Mouse (Mus musculus) midbrain, embryonic 13.5 days (tissue): ENCODE measurements around the gene Odf2. TPM values are rescaled to one million over a fixed set of nuclear protein-coding genes. Genes with fewer than 3 reads are reported as not detected.
A peak's percentile ranks its signal among the peaks of the same experiment; 100 is the strongest.

Source experiments
- ATAC-seq: fragments of 200-750 bp; cut with Nextera tagmentation; 2 replicates; pipeline ENCODE4 v1.8.0; 2017; ENCODE audit warnings: mild to moderate bottlenecking, moderate TSS enrichment, moderate library complexity
- H3K27ac ChIP-seq: fragments of 300-500 bp; sonication (generic); 2 replicates; pipeline ENCODE4 v1.5.1; 2015; ENCODE audit warnings: inconsistent platforms, mild to moderate bottlenecking, moderate library complexity
- H3K27me3 ChIP-seq: fragments of 300-500 bp; sonication (generic); 2 replicates; pipeline ENCODE4 v1.6.1; 2015; ENCODE audit warnings: mild to moderate bottlenecking, inconsistent platforms
- H3K36me3 ChIP-seq: fragments of 300-500 bp; sonication (generic); 2 replicates; pipeline ENCODE4 v1.6.1; 2015; ENCODE audit warnings: mild to moderate bottlenecking, inconsistent platforms
- H3K4me1 ChIP-seq: fragments of 300-500 bp; sonication (generic); replicated peaks from 2 replicates; pipeline ENCODE4 v1.6.1; 2015; ENCODE audit warnings: inconsistent platforms
- H3K4me2 ChIP-seq: fragments of 300-500 bp; sonication (generic); replicated peaks from 2 replicates; pipeline ENCODE4 v1.6.1; 2015; ENCODE audit warnings: moderate library complexity, mild to moderate bottlenecking, inconsistent platforms
- H3K4me3 ChIP-seq: fragments of 300-500 bp; sonication (generic); replicated peaks from 2 replicates; pipeline ENCODE4 v1.5.1; 2015; ENCODE audit warnings: mild to moderate bottlenecking, inconsistent platforms
- H3K9ac ChIP-seq: fragments of 300-500 bp; sonication (generic); replicated peaks from 2 replicates; pipeline ENCODE4 v1.6.1; 2015; ENCODE audit warnings: mild to moderate bottlenecking, inconsistent platforms
- H3K9me3 ChIP-seq: fragments of 300-500 bp; sonication (generic); 2 replicates; pipeline ENCODE4 v1.6.1; 2016; ENCODE audit warnings: mild to moderate bottlenecking, inconsistent platforms
- WGBS: fragments of 180-500 bp; shearing (Covaris S2); methylation state at CpG from one replicate; pipeline ENCODE4 v1.1.7; 2015; 5-methylcytosine and 5-hydroxymethylcytosine counted together
- polyA plus RNA-seq: library from polyadenylated mRNA; unstranded; fragments of >200 nt; fragmentation: Nextera tagmentation; extraction: Ambion mirVana; gene quantifications from 2 replicates; pipeline ENCODE4 v1.2.1, GENCODE M21; 2015

Odf2 gene
- polyA plus RNA-seq: 74.4 and 76.0 TPM in 2 replicates

GRCm38 (mm10) chr2:29889066-29889944, at the start of gene Odf2:
Gene Odf2, plus strand, starts transcription at chr2:29889221.
- peak within 1 kb of the TSS; percentile 89 for H3K27ac ChIP-seq
- 0 out of 2 replicates have a peak, but pooled peaks cover 3% of the 10 kb centered on the region for H3K27me3 ChIP-seq
- H3K9me3 ChIP-seq: no peaks in the 10 kb centered on the region
- WGBS: 2% methylated on average over 68 of the region's 70 CpGs
- H3K9ac ChIP-seq: peak within 1 kb of the TSS; percentile 96
- H3K4me2 ChIP-seq: peak within 1 kb of the TSS; percentile 95
- peaks cover 25% of the 10 kb centered on the region for H3K36me3 ChIP-seq
- ATAC-seq: peak; percentile 88
- peaks cover 22% of the 10 kb centered on the region for H3K4me1 ChIP-seq
- H3K4me3 ChIP-seq: peak within 1 kb of the TSS; percentile 99

DNA sequence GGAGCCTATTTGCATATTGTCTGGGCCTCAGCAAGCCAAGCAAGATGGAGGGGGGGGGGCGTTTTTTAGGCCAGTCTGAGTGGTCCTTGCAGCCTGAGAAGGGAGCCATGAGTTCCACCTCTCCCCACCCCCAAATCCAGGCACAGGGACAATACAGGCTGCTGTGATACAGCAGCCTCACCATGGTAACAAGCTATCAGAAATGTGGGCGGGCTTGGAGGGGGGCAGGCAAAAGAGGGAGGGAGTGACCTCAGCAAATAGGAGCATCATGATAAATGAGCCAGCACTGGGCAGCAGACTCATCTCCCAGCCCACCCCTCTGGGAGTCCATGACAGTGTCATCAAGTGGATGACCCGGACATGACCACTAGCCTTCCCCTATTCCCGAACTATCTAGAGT, 49.6 kb upstream of the Odf2 start:
- 13% methylated on average over 4 of the region's 4 CpGs for WGBS
- H3K9me3 ChIP-seq: no peaks in the 10 kb centered on the region
- peaks cover 21% of the 10 kb centered on the region for H3K36me3 ChIP-seq
- no peak overlapping the region for H3K4me2 ChIP-seq
- no peak overlapping the region for H3K4me3 ChIP-seq
- H3K27ac ChIP-seq: peak overlapping the region; percentile 87
- peak; percentile 84 for ATAC-seq
- H3K9ac ChIP-seq: peak overlapping the region; percentile 4; the same call in 1 of the 2 replicates
- H3K27me3 ChIP-seq: peaks cover 8% of the 10 kb centered on the region; the same call in 1 of the 2 replicates
- peaks cover 75% of the 10 kb centered on the region for H3K4me1 ChIP-seq

DNA sequence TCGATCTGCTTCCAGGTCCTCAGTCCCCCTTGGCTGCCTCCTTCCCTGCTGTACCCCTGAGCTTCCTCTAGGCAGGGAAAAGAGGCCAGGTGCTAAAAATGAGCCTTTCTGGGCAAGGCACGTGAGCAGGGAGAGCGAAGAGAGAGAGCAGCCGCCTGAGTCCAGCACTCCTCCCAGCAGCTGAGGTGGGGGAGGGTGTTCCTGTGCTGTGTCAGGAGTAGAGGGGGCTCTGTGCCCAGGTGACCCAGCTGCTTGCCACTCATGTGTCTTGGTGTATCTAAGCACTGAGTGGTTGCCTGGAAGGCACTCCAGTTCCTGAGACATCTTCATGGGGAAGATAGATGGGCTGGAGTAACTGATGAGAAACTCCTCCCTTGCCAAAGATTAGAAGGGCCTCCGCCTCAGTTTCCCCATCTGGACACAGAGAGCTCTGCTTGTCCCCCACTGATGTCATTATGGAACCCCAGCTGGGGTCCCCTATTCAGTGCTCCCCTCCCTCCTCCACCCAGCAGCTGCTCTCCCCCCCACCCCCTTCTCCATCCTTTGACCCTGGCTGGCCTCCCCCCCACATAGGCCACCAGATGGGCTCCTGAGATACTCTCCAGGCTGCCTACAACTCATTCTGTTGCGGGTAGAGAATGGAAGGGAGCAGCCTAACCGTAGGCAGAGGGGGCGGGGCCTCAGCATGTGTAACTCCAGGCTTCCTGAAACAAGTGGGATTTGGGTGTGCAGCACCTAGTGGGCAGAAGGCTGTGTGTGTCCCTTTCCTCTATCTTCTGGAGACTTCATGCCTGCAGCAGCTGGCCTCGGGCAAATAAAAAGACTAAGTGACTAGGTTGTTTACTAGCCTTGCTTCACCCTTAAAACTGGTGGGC, 45.6 kb upstream of the Odf2 start:
- WGBS: 30% methylated on average over 9 of the region's 9 CpGs
- ATAC-seq: 0 out of 2 replicates have a peak, but pooled peaks have one; percentile 11
- Histone ChIP-seq H3K36me3 (peaks cover 21% of the 10 kb centered on the region), H3K4me2 (peak overlapping the region; percentile 78), H3K4me3 (peak overlapping the region; percentile 77; the same call in 1 of the 2 replicates), H3K27ac (peak overlapping the region; percentile 96), H3K27me3 (peaks cover 19% of the 10 kb centered on the region), H3K9ac (peak overlapping the region; percentile 98), H3K4me1 (peaks cover 68% of the 10 kb centered on the region), H3K9me3 (no peaks in the 10 kb centered on the region)

DNA sequence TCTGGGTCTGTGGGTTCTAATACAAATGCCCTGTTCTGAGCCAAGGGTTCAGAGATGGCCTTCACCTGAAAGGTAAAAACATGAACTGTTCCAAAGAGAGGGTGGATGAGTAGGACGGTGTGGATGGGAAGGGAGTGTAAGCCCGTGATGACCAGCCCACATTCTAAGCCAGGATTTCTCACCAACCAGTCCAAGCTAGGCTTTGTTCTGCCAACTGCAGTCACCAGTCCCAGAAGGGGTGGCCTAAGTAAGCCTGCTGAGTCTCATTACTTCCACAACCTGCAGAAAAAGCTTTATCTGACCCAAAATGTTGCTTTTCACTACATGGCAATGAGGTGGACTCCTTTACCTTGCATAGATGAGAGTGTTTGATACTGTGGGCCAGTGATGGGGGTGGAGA, 44.9 kb upstream of the Odf2 start:
- Histone ChIP-seq H3K27ac (peak overlapping the region; percentile 96), H3K9me3 (no peaks in the 10 kb centered on the region), H3K27me3 (peaks cover 19% of the 10 kb centered on the region), H3K4me3 (peak overlapping the region; percentile 77), H3K9ac (peak overlapping the region; percentile 98), H3K4me1 (peaks cover 67% of the 10 kb centered on the region), H3K4me2 (peak overlapping the region; percentile 78), H3K36me3 (peaks cover 21% of the 10 kb centered on the region)
- 19% methylated on average over 2 of the region's 2 CpGs for WGBS
- ATAC-seq: no peak

DNA sequence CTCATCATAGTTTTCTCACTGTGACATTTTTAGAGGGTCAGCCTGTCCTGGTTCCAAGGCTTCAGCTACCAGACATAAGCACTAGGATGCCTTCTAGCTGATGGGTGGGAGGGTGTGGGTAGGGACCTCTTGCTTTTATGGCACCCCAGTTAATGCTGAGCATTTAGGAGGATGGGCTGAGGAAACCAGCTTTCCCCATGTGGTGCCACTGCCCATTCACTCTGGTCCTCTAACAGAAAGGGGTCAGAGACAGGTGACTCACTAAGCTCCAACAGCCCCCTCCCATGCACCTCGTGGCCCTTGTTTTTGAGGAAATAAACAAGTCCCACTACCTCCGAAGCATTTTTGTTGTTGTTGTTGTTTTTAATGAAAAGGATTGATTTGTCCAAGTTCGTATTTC, 44.4 kb upstream of the Odf2 start:
- peaks cover 19% of the 10 kb centered on the region for H3K27me3 ChIP-seq
- peak overlapping the region; percentile 78 for H3K4me2 ChIP-seq
- 7% methylated on average over 3 of the region's 3 CpGs for WGBS
- H3K9me3 ChIP-seq: no peaks in the 10 kb centered on the region
- peaks cover 67% of the 10 kb centered on the region for H3K4me1 ChIP-seq
- H3K4me3 ChIP-seq: peak overlapping the region; percentile 77
- H3K9ac ChIP-seq: peak overlapping the region; percentile 98
- no peak for ATAC-seq
- H3K36me3 ChIP-seq: peaks cover 21% of the 10 kb centered on the region
- H3K27ac ChIP-seq: peak overlapping the region; percentile 96

DNA sequence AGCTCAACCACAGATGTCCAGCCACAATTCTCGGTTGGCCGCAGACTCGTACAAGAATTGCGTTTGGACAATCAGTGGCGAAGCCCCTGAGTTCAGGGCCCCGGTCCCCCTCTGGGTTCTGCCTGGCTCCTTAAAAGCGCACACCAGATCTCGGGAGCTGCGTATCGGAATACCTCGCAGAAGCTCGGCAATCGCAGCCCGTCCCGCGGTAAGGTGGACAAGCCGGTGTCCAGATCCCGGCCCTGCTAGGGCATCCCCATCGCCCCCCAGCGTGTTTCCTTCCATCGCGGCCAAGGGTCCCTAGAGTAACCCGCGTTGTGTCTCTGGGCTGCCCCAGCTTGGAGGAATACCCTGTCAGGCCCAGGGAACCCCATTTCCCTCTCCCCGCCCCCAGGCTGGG, 43.4 kb upstream of the Odf2 start:
- H3K9me3 ChIP-seq: no peaks in the 10 kb centered on the region
- peaks cover 19% of the 10 kb centered on the region for H3K27me3 ChIP-seq
- peak overlapping the region; percentile 98 for H3K9ac ChIP-seq
- H3K36me3 ChIP-seq: peaks cover 21% of the 10 kb centered on the region
- peak; percentile 15; the same call in 1 of the 2 replicates for ATAC-seq
- peak overlapping the region; percentile 78 for H3K4me2 ChIP-seq
- peaks cover 62% of the 10 kb centered on the region for H3K4me1 ChIP-seq
- under 1% methylated on average over 25 of the region's 25 CpGs for WGBS
- peak overlapping the region; percentile 96 for H3K27ac ChIP-seq
- peak overlapping the region; percentile 77 for H3K4me3 ChIP-seq

GRCm38 (mm10) chr2:29846061-29846853, 42.8 kb upstream of the Odf2 start:
- peak; percentile 62 for ATAC-seq
- Histone ChIP-seq H3K4me1 (peaks cover 56% of the 10 kb centered on the region), H3K27ac (peak overlapping the region; percentile 96)

DNA sequence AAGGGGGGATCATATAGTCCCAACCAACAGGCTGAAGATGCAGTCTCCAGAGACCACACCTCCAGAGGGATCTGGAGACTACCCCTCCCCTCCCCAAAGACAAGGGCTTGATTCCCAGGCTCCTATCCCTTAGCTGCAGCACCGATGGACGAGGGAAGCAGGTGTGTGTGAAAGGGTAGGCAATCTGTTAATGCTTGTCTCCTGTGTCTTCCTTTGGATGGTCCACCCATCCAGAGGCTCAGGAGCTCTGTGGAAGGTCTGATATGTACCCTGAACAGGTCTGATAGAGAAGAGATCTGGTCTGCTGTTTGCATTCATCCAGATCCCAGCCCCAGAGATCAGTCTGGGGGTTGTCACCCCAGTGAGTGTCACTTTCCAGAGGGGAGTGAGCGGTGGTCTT, 42.1 kb upstream of the Odf2 start:
- no peaks in the 10 kb centered on the region for H3K9me3 ChIP-seq
- peak overlapping the region; percentile 98 for H3K9ac ChIP-seq
- peaks cover 19% of the 10 kb centered on the region for H3K27me3 ChIP-seq
- peaks cover 56% of the 10 kb centered on the region for H3K4me1 ChIP-seq
- peaks cover 16% of the 10 kb centered on the region for H3K36me3 ChIP-seq
- WGBS: 15% methylated on average over 3 of the region's 3 CpGs
- ATAC-seq: peak; percentile 13; the same call in 1 of the 2 replicates
- peak overlapping the region; percentile 78 for H3K4me2 ChIP-seq
- H3K27ac ChIP-seq: peak overlapping the region; percentile 96
- peak overlapping the region; percentile 77 for H3K4me3 ChIP-seq

More at GRCm38 (mm10) chr2:29846061-29846853, 42.8 kb upstream of the Odf2 start:
- peaks cover 21% of the 10 kb centered on the region for H3K36me3 ChIP-seq
- H3K9ac ChIP-seq: peak overlapping the region; percentile 98
- 2% methylated on average over 46 of the region's 47 CpGs for WGBS
- H3K9me3 ChIP-seq: no peaks in the 10 kb centered on the region
- H3K4me3 ChIP-seq: peak overlapping the region; percentile 77
- H3K27me3 ChIP-seq: peaks cover 19% of the 10 kb centered on the region
- H3K4me2 ChIP-seq: peak overlapping the region; percentile 78

DNA sequence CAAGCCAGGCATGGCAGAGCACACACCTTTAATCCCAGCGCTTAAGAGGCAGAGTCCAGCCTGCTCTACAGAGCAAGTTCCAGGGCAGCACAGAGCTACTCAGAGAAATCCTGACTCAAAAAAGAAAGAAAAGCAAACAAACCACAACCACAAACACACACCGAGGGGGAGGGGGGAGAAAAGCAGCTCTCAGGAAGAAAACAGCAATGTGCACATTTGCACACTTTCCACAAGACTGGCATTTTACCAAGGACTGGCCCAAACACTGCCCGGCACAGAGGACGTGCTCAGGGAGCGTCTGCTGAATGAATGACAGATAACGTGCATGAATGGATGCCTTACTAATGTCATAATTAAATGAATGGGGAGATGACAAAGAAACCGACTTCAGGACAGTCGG, 40.0 kb upstream of the Odf2 start:
- H3K36me3 ChIP-seq: no peaks in the 10 kb centered on the region
- H3K27ac ChIP-seq: 0 out of 2 replicates have a peak overlapping the region, but pooled peaks have one; percentile 5
- H3K4me1 ChIP-seq: peaks cover 55% of the 10 kb centered on the region
- H3K9me3 ChIP-seq: no peaks in the 10 kb centered on the region
- WGBS: 44% methylated on average over 8 of the region's 8 CpGs
- H3K4me2 ChIP-seq: no peak overlapping the region
- H3K9ac ChIP-seq: no peak overlapping the region; the same call in 1 of the 2 replicates
- no peak overlapping the region for H3K4me3 ChIP-seq
- H3K27me3 ChIP-seq: peaks cover 15% of the 10 kb centered on the region
- no peak for ATAC-seq

DNA sequence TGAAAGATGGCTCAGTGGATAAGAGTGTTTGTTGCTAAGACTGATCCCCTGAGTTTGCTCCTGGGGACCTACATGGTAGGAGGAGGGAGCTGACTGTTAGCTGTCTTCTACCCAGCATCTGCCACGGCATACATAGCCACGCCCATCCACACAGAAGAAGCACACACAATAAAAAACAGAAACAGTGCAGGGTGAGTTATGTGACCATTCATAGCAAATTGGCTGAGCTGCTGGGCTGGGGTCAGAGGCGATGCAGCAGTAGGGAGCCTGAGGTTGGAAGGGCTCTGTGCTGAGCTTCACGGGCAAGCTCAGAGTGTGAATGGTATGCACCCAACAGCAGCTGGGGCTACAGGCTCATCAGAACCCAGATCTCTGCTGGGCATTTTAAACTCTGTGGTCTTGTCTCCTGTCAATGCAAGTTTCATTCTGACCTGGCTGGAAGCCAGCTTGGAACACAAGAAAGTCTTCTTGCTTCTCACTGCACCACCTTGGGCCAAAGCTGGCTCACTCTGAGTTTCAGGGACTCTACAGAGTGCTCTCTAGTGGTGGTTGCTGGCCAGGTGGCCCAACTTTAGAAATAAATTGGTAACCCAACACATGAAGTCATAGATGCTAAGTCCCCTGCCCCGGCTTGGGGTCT, 39.1 kb upstream of the Odf2 start:
- H3K27ac ChIP-seq: peak overlapping the region; percentile 51; the same call in 1 of the 2 replicates
- H3K27me3 ChIP-seq: peaks cover 11% of the 10 kb centered on the region; the same call in 1 of the 2 replicates
- no peak overlapping the region for H3K4me2 ChIP-seq
- H3K36me3 ChIP-seq: no peaks in the 10 kb centered on the region
- WGBS: 50% methylated on average over 5 of the region's 5 CpGs
- H3K4me1 ChIP-seq: peaks cover 52% of the 10 kb centered on the region
- no peak overlapping the region for H3K9ac ChIP-seq
- no peak overlapping the region for H3K4me3 ChIP-seq
- ATAC-seq: no peak
- no peaks in the 10 kb centered on the region for H3K9me3 ChIP-seq
